Mouse (Mus musculus) heart, postnatal 14 days (tissue): Measurements from ENCODE around the gene Gale. TPM values are rescaled to one million over a fixed set of nuclear protein-coding genes. Genes with fewer than 3 reads are reported as not detected.
"Not testable (repeated sequence)": the region's sequence is repeated elsewhere in the genome, so short reads cannot be mapped to it uniquely, and the experiment has no call there.

Source experiments
- DNase-seq, 2 experiments: peaks; one replicate each; pipeline ENCODE4 v3.0.0; 2021 to 2022
- intact Hi-C: fragments of 180-260 bp; cut with DNase I; formaldehyde crosslinking; loops from one replicate; pipeline ENCODE4 v1.15.1; 2025
- total RNA-seq, 2 experiments: library from RNA; stranded (reverse); gene quantifications; 2 replicates each; pipeline ENCODE4 v1.2.3; 2021

The Gale gene
- total RNA-seq, 2 experiments from 2014 or later, result 2.1 to 3.1 TPM

DNA sequence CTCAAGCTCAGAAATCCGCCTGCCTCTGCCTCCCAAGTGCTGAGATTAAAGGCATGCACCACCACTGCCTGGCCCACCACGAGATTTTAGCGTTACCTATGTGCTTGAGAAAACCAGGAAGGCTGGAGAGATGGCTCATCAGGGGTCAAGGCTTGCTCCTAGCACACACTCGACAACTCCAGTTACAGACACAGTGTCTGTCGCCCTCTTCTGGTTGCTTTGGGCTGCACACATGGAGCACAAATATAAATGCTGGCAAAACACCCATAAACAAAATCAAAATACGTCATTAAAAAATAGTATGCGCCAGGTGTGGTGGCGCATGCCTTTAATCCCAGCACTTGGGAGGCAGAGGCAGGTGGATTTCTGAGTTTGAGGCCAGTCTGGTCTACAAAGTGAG is 22.5 kb upstream of the Gale start:
- DNase-seq, intact Hi-C loops: not testable (repeated sequence)

DNA sequence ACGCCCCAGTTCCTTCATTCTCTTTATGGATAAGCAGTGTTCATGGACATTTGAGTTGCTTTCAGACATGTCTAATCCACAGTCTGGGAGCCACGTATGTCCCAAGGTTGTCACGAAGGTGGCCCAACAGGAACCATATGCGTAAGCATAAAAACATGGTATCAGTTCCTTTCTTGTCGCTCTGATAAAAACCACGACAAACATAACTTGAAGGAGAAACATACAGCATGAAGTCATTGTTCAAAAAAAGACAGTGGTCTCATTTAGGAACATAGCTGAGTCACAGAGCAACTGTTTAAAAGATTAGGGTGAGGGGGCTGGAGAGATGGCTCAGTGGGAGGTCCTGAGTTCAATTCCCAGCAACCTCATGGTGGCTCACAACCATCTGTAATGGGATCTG is 21.3 kb upstream of the Gale start:
- intact Hi-C loops, result no loop called here
- no peak for DNase-seq

DNA sequence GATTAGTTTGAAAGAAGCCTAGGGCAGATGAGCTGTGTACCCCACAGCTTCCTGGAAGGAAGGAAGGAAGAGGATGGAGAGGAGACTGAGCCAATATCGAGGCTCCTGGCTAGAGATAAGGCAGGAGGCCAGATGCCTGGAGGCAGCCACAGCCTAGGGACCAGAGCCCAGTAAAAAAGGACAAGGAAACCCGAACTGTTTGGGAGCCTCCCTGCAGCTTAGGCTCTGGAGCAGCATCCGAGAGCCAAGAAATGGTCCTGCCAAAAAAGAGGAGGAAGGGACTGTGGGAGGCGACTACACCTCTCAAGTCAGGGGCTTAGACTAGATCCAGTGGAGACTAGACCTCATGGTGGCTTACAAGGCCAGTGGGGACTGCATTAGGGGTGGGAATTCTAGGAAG is 20.1 kb upstream of the Gale start:
- peak in 1 of 2 experiments; percentile 45 for DNase-seq
- intact Hi-C loops, result no loop called here

DNA sequence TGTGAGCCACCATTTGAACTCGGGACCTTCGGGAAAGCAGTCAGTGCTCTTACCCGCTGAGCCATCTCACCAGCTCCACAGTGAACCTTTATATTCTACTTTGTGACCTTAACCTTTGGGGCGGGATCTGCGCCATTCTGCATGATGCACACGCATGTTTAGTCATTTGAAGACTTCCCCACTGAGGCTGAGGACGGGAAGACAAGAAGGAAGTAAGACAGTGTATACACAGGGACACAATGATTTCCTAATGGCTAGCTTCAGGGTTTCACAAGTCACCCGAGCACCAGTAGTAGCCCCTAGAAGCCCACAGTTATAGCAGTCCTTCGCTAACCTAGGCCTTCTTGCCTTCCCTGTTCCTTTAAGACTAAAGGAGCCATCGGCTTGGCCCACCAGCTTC is 17.8 kb upstream of the Gale start:
- DNase-seq, result no peak
- intact Hi-C loops, result no loop called here

DNA sequence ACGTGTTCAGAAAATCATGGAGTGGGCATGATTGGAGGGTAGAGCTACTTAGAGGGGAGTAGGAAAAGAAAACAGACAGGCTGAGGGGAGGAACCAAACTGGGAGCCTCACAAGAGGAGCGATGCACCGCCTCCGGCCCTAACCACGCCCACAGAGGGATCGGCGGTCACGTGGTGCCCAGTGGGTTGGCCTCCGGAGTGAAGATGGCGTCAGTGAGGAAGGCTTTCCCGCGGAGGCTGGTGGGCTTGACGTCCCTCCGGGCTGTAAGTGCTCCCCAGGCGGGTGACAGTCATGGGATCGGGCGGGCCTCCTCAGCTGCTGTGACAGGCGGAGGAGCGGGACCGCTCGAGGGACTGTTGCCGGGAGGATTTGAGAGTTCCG is 17.3 kb upstream of the Gale start, which contains the start of gene Hmgcl:
TSS of gene Hmgcl (plus strand) at position 171 of the 381 bp plus-strand sequence.
- DNase-seq, result peak; percentile 92 to 97
- intact Hi-C loops, result no loop called here

DNA sequence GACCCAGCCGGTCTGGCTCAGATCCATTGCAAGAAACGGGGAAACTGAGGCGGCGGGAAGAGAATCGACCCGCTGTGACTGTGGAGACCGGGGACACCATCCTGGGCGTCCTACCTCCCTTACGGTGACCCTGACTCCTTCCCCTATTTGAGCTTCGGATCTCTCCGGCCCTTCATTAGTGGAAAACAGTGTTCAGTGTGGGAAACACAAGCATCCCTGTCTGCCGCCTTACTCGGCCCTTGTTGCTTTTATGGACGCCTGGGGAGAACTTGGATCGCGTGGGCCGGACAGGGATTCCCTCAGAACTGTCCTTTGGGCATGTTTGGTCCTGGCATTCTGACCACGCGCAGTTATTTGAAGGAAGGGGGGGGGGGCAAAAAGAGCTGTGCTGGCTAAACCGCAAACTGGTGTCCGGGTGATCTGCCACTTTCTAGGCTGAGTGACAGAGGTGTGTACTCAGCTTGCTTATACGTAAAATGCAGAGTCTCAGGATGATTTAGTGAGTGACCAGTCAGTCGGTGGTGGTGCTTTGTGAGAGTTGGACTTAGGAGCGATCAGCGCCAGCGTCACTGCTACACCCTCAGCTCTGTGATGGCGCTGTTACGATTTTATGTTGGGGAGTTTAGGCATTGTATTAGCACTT is 16.7 kb upstream of the Gale start:
- DNase-seq, result no peak
- intact Hi-C loops, result no loop called here

DNA sequence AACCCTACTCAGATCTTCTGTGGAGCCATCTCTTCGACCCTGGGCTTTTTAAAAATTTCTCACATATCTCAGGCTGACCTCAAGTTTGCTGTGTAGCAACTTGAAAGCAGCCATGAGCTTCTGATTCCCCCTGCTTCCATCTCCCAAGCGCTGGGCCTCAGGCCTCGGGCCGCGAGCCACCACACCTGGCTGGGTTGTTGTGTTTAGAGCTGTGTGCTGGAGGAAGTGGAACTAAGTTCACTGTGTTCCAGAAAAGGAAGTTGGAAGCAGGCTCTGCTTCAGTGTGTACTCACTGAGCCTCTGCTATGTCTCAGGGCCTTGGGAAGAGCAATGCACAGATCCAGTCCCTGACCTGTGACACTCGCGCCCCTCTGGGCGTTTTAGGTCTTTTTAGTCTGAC is 15.4 kb upstream of the Gale start:
- intact Hi-C loops, result no loop called here
- no peak for DNase-seq

DNA sequence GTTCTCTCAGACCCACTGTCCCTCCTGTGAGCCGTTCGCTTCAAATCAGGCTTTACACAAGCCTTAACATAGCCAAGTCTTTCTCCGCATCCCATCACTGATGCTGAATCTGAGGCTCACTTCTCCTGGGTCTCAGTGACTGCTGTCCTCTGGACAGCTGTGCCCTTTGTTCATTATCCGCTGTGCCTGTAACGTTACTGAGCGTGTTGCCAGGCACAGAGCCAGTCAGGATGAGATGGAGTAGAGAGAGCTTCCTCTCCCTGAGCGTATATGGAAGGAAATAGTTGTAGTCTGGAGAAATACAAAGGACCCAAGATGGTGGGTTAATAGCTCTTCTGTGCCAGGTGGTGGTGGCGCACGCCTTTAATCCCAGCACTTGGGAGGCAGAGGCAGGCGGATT is 14.1 kb upstream of the Gale start:
- no peak for DNase-seq
- intact Hi-C loops, result no loop called here

DNA sequence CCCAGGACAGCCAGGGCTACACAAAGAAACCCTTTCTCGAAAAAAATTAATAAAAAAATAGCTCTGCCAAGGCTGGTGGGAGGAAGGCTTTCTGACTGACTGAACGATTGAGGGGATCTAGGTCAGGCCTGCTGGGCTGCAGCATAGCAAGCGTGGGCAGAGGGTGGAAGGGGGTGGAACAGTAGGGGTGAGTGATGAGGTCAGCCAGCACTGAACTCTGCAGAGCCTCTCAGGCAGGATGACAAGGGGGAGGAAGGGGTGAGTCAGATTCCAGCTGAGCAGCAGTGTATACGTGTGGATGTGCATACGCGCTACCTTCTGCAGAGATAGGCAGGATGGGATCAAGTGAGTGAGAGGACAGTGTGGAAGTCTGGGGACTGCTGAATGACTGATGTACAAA is 13.6 kb upstream of the Gale start:
- no peak for DNase-seq
- intact Hi-C loops, result loop anchor here (10.0 kb wide), 1 partner anchor 205 kb away; no protein-coding TSS in a partner anchor

DNA sequence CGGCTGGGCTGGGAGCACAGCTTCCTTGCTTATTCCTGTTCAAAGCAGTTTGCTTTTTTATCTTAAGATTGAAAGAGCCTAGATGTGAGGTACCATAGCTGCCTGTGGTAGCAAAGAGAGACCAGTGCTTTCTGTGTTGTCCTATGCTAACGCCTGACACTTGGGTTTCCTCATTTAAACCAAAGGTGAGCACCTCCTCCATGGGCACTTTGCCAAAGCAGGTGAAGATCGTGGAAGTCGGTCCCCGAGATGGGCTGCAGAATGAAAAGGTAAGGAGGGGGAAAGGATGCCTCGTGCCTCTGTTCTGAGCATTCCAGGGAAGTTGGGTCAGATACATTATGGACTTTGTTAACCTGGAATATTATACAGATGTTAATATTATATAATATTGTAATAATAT is 13.2 kb upstream of the Gale start:
- intact Hi-C loops, result loop anchor here (10.0 kb wide), 1 partner anchor 204 kb away; no protein-coding TSS in a partner anchor
- no peak for DNase-seq

DNA sequence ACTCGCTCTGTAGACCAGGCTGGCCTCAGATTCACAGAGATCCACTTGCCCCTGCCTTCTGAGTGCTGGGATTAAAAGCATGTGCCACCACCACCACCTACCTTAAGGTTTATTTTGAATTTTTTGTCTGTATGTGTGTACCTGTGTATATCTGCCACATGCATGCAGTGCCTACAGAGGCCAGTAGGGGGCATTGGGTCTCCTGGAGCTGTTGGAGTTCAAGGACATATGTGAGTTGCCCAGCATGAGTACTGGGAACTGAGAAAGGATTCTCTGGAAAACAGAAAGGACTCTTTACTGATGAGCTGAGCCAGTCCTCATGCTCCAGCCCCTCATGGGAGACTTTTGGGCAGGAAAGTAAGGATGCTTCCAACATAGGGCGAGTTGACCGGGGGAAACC is 12.0 kb upstream of the Gale start:
- no peak for DNase-seq
- intact Hi-C loops, result loop anchor here (10.0 kb wide), 1 partner anchor 203 kb away; no protein-coding TSS in a partner anchor

DNA sequence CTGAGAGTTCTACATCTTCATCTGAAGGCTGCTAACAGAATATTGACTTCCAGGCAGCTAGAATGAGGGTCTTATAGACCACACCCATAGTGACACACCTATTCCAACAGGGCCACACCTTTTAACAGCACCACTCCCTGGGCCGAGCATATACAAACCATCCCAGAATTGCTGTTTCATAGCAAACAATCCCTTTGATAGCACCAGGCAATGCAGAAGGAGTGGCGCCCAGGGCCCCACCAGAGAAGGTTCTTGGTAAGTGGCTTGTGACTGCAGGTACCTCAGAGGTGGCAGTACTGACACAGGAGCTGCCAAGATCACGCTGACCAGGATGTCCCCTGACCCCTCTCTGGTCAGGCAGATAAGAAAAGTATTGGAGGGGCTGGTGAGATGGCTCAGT is 10.3 kb upstream of the Gale start:
- intact Hi-C loops, result loop anchor here (10.0 kb wide), 1 partner anchor 202 kb away; no protein-coding TSS in a partner anchor
- DNase-seq, result no peak

DNA sequence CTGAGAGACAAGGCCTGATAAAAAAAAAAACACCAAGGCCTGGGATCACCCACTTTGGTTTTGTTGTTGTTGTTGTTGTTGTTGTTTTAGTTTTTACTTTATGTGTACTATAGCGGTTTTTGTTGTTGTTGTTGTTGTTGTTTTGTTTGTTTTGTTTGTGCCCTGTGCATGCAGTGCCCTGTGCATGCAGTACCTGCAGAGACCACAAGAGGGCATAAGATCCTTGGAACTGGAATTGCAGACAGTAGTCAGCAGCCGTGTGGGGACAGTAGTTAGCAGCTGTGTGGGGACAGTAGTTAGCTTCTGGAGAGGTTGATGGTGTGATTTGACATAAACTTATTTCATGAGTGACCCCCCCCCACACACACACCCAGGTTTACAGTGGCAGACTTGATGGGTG is 9.3 kb upstream of the Gale start:
- intact Hi-C loops, result loop anchor here (10.0 kb wide), 1 partner anchor 201 kb away; no protein-coding TSS in a partner anchor
- DNase-seq, result peak; percentile 75 to 88

DNA sequence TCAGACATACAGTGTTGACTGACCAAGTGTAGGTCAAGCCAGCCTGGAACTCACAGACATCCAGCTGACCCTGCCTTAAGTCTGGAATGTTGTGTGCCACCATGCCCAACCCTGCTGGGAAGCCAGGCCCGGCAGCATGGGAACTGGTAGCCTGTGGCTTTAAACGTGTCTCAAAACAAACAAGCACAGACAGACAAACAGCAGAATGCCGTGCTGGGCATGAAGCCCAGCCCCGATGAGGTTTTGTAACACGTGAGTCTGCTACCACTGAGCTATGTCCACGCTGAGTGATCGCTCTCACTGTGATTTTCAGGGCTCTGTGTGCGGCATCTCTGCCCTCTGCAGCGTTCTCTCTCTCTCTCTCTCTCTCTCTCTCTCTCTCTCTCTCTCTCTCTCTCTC is 7.6 kb upstream of the Gale start:
- no peak for DNase-seq
- intact Hi-C loops, result loop anchor here (10.0 kb wide), 1 partner anchor 199 kb away; no protein-coding TSS in a partner anchor

DNA sequence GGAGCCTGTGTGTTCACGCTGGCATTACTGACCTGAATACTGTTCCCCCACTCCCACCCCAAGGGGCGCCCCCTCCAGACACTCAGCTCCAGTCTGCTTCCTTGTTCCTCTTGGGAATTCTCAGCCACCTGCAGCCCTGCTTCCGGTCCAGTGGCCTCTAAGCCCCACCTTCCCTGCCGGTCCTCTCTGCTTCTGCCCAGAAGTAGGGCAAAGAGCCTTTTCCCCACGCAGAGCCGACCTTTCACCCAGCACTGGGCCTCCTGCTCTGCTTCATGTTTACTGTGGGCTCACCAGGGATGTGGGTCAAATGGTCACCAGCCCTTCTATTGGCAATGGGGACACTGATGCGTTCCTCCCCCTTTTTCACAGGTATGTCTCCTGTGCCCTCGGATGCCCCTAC is 5.2 kb upstream of the Gale start:
- intact Hi-C loops, result loop anchor here (10.0 kb wide), 1 partner anchor 196 kb away; no protein-coding TSS in a partner anchor
- no peak for DNase-seq

DNA sequence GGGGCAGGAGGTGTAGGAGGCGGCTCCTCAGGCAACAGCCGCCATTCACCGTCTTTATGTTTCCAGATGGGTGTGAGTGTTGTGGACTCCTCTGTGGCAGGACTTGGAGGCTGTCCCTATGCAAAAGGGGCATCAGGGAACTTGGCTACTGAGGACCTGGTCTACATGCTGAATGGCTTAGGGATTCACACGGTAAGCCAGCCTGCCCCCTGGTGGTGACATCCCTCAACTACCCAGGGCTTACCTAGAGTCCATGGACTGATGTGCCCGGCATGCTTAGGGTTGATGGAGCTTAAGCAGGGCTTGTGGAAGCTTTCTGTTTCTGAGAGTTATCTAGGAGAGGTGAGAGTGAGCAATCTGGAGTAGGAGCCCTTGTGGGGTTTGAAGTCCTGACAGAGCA is 2.8 kb upstream of the Gale start:
- intact Hi-C loops, result loop anchor here (5.0 kb wide), 2 partner anchors 68 to 158 kb away; no protein-coding TSS in a partner anchor
- peak; percentile 82 to 88 for DNase-seq

DNA sequence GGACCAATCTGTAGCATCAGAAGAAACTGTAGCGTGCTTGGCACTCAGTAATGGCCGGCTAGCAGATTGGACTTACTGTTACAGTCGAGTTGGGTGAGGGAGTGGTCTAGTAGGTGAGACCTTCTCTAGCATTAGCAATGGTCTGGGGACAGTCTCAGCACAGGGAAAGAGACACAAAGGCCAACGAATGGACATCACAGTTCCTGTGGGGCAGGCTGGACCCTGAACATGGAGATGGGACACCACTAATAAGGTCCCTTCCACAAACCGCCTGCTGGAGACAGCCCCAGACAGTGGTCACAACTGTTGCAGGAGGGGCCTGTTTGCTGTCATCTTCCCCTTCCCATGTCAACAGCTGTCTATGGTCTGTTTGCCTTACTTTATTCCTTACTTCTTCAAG is 1.8 kb upstream of the Gale start:
- intact Hi-C loops, result loop anchor here (5.0 kb wide), 2 partner anchors 69 to 159 kb away; no protein-coding TSS in a partner anchor
- no peak for DNase-seq

DNA sequence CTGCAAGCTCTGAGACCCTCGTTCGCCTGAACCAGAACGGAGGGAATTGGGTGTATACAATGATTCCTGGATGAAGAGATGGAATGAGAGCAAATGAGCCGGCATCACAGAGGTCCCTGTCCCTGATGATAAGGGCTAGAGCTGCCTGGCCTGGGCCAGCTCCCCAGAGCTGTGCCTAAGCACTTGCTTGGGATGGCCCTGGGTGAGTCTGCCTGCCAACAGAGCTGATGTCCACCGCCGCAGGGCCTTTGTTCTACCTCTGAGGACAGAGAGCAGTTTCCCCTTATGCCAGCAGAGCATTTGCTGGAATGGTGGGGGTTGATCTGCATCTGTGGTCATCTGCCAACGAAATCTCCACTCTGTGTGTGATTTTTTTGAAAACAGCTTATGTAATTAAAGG is 1.3 kb upstream of the Gale start:
- intact Hi-C loops, result loop anchor here (5.0 kb wide), 2 partner anchors 70 to 160 kb away; no protein-coding TSS in a partner anchor
- no peak for DNase-seq

DNA sequence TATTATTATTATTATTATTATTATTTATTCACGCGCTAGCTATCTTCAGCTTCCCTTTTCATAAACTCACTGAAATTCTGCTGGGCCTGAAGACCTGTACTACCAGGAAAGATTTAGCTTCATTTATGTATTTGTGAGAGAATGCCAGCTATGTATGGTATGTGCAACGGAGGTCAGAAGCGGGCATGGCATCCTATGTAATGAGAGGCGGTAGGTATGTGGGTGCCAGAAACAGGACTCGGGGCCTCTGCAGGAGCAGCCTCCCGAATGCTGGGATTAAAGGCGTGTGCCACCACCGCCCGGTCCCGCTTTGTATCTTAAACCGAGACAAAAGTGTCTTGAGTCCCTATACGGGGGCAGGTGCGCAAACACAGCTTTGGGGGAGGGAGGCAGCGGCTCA is 581 bp upstream of the Gale start:
- no peak for DNase-seq
- intact Hi-C loops, result loop anchor here (5.0 kb wide), 2 partner anchors 71 to 161 kb away; no protein-coding TSS in a partner anchor

DNA sequence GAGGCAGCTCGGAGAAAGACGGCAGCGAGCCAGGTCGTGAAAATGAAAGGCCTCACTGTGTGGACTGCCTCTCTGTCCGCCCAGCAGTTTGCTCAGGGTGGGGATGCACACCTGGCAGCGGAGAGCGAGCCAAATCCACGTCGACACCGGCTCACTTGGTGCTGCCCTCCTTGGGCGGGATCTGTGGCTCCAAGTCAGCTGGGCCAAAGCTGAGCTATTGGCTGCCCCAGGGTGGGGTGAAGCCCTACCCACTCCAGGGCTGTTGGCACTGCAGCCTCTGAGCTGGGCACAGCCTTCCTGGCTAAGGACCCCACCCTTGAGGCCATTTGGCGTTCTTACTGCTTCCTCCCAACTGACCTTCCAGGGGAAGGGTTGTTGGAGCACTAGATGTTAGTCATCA is 899 bp downstream of the Gale start:
- intact Hi-C loops, result loop anchor here (5.0 kb wide), 2 partner anchors 72 to 162 kb away; no protein-coding TSS in a partner anchor
- DNase-seq, result peak in 1 of 2 experiments; percentile 57

DNA sequence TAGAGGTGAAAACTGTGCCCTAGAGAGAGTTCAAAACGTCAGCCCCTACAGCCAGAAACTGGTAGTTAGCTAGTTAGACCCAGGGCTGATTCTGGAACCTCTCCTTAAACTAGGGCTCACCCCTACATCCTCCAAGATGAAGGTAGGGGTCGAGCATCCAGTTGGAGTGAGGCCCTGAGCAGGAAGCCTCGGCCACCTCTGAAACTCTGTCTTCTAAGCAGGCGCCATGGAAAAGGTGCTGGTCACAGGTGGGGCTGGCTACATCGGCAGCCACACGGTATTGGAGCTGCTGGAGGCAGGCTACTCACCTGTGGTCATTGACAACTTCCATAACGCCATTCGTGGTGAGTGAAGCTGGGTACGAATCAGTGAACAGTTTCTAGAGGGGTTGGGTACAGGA is 1.6 kb downstream of the Gale start:
- intact Hi-C loops, result no loop called here

DNA sequence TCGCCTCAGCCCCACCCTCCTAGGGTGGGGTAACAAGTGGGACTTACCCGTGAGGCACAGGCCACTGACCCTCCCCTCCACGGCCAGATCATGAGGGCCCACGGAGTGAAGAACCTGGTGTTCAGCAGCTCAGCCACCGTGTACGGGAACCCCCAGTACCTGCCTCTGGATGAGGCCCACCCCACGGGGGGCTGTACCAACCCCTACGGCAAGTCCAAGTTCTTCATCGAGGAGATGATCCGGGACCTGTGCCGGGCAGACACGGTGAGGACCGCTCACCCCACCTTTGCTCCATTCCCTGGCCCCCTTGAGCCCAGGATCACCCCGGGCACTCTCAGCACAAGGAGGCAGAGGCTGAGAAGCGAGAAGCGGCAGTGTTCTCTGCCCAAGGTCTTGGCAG is 2.8 kb downstream of the Gale start:
- intact Hi-C loops, result no loop called here
- no peak for DNase-seq

More for the DNA sequence above, 1.6 kb downstream of the Gale start:
- no peak for DNase-seq
